Mouse (Mus musculus) kidney, adult 9 months (tissue): ENCODE measurements around the gene Hnrnpr.
A peak's percentile ranks its signal among the peaks of the same experiment; 100 is the strongest.

Experiments
- DNase-seq: peaks from one replicate; pipeline ENCODE4 v3.0.0; 2022

Hnrnpr gene

GRCm38 (mm10) chr4:136309780-136310179 is 962 bp upstream of the Hnrnpr start:
- peak; percentile 71 for DNase-seq

DNA sequence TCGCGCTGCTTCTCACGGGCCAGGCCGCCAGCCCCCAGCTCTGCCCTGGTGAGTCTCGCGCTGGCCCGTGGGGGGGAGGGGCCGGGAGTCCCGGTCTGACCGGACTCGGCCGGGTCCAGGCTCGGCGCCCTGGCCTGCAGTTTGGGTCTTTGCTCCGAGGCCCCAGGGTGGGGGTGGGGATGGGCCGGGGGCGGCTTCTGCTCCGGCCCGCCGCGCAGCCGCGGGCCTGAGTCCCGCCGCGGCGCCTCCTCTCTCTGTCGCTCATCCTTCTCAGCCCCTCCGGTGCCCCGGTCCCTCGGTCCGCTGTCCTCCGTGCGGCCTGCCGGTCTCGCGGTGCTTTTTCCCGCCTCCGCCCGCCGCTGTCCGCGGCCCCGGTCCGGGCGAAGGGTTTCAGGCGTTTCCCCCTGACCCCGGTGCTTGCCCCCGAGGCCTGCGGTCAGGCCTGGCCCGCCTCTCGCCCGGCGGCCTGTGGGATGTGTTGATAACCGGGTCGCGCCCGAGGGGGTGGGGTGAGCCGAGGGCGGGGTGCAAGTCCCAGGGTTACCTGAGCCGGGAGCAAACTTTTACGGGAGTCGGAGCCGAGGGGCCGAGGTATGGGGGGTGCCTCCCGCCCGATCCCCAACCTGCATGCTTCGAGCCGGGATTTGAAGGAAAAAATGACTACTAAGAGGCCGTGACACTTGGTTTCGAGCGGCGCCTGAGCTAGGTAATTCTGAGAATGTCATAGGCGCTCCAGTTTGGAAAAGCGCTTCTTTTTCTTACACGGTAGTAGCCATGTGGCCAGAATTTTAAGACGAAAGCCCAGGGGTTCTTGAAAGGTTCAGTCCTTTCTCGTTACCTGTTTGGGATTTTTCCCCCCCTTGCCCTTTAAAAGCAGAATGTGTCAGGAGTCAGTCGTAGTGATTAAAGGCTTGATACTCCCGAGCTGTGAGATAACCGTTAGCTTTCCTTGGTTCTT is 579 bp downstream of the Hnrnpr start:
- peak; percentile 66 for DNase-seq

GRCm38 (mm10) chr4:136312616-136313015 is 1.9 kb downstream of the Hnrnpr start:
- DNase-seq, result no peak

DNA sequence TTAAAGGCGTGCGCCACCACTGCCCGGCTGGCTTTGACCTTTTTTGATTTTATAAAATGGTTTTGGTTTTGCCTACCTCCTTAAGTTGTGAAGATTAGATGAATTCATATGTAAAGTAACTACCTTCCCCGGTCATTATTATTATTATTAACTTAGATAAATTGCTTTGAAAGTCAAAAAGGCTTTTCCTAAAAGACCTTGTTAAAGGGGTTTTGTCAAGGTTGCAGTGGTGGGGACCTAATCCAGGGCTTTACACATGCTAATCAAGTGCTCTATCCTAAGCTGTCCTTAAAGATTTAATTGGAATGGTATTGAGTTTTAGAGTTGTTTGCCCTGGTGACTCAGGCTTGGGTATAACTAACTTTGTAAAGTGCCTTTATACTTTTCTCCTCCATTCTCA is 6.9 kb downstream of the Hnrnpr start:
- no peak for DNase-seq

GRCm38 (mm10) chr4:136320016-136320415 is 9.3 kb downstream of the Hnrnpr start:
- no peak for DNase-seq

DNA sequence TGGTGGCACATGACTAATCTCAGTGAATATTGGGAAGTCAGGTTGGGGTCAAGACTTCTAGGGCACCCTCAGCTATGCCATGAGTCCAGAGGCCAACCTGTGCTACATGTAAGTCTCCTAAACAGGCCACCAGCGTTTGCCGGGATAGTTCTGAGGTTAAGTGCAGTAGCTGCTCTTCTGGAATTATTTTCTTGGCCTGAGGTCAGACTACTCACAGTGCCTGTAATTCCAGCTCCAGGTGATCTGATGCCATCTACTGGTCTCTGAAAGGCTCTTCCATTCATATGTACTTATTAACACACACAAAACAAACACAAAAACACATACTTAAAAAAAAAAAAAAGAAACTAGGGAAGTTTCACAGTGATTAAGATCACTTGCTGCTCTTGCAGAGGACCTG is 13.5 kb downstream of the Hnrnpr start:
- DNase-seq, result peak; percentile 57

DNA sequence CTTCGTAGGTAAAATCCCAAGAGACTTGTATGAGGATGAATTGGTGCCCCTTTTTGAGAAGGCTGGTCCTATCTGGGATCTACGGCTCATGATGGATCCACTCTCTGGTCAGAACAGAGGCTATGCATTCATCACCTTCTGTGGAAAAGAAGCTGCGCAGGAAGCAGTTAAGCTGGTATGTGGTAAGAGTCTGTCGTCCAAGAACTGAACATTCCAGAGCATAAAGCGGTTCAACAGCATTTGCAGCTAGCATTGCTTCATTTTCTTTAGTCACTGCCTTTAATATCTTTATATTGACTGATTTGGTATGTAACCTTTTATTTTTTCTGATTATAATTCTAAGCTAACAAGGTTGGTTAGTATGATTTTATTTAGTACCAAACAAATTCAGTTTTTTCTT is 16.5 kb downstream of the Hnrnpr start:
- DNase-seq, result no peak

- DNase-seq, result no peak
These were observed 17.4 kb downstream of the Hnrnpr start for GRCm38 (mm10) chr4:136328115-136328514.

DNA sequence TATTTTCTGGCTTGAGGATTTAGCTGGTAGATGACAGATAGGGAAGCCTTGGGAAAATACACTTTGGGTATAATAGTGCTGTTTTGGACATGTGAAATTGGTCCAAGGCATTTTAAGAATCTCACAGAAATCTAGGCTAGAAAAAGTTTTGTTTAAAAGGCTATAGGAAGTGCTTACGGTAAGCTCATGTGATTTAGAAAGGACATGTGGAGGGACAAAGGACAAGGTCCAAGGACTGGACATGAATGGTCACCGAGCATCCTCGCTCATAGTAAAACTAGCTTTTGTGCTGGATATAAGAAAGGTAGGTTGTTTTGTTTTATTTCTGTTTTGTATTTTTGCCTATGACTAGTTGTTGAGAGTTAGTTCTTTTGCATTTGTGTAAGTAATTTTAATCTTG is 21.0 kb downstream of the Hnrnpr start:
- DNase-seq, result no peak

GRCm38 (mm10) chr4:136333191-136333590 is 22.4 kb downstream of the Hnrnpr start:
- no peak for DNase-seq

DNA sequence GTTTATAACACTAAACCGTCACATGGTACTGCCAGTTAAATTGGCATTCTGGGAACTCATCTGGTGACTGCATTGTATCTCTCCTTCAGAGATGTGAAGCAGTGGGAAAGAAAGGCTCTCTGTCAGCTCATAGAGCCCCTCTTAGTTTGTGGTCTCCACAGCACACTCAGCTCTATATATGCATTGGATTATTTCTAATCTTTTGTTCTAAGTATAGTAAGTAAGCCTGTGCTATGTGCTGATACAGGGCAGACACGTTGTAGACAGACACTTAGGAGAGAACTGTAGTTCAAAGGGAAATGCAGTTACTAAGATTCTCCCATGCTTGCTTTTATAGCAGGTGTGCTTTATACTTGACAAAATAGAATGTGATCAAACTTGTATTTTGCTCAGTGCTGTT is 24.3 kb downstream of the Hnrnpr start:
- no peak for DNase-seq

- no peak for DNase-seq
These were observed 26.4 kb downstream of the Hnrnpr start for GRCm38 (mm10) chr4:136337129-136337528.

DNA sequence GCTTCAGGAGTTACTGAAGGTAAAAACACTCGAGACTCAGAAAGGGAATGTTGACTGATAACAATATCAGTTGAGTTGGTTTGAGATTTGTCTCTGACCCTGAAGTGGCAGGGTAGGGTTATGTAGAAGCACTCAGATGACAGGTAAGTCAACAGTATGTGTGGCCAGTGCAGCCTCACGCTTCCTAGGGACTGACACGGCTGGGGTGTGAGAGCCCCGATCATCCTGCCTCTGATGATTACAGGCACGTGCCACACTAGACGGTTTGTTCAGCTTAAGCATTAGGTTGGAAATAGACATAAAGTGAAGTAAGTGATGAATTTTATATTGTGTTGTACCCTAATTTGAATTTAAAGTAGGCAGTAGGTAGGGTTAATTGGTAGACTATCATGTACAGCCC is 38.9 kb downstream of the Hnrnpr start:
- DNase-seq, result no peak

DNA sequence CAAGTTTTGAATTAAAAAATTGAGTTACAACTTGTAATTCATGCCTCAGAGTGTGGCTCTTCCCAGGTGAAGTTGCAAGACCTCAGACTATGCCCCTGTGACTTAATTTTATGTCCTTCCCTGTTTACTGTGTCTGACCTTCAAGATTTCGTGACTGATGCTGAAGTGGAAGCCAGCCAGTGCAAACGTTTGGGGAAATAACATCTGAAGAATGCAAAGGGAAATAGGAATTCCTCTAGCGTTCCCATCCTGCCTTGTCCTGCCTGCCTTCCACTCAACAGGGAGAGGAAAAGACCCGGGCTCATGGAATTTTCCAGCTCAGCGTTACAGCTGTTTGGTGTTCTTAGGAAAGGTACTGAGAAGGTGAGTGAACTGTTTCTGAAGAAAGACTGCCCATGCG is 46.3 kb downstream of the Hnrnpr start:
- peak; percentile 64 for DNase-seq

DNA sequence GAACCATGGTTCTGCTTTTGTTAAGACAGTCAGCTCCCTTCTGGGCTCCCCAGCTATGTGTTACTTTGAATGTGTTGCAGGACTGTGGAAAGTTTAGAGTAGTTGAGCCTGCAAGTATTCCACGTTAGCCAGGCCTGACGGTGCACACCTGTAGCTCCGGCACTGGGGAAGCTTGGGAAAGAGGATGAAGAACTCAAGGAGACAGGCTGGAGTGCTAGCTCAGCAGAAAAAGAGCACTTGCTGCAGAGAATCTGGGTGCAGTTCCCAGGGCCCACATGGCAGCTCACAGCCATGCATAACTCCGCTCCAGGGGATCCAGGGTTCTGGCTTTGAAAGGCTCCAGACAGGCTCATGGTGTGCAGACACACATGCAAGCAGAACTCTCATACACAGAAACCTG is 46.7 kb downstream of the Hnrnpr start:
- DNase-seq, result no peak

DNA sequence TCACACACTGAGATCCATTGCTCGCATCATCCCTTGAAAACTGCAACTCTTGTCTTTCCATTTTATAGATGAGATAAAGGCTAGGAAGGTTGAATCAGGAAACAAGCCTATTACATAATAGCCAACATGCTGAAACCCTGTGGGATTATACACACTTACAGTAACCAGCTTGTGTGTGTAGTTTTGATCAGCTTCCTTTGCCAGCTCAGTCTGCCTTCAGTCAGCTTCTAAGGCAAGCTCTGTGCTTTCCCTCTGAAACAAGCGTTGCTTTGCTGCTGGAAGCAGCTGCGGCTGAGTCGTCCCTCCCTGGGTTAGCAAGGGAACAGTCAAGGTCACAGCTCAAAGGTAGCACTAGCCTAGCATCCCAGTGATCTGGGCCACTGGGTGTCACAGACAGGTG is 57.1 kb downstream of the Hnrnpr start:
- DNase-seq, result no peak

- peak; percentile 76 for DNase-seq
These were observed 59.0 kb downstream of the Hnrnpr start for GRCm38 (mm10) chr4:136369727-136370126.

- no peak for DNase-seq
These were observed 62.9 kb downstream of the Hnrnpr start for GRCm38 (mm10) chr4:136373494-136374181.

- no peak for DNase-seq
These were observed 66.3 kb downstream of the Hnrnpr start for GRCm38 (mm10) chr4:136377001-136377400.

- DNase-seq, result no peak
These were observed 72.3 kb downstream of the Hnrnpr start for GRCm38 (mm10) chr4:136383052-136383451.

DNA sequence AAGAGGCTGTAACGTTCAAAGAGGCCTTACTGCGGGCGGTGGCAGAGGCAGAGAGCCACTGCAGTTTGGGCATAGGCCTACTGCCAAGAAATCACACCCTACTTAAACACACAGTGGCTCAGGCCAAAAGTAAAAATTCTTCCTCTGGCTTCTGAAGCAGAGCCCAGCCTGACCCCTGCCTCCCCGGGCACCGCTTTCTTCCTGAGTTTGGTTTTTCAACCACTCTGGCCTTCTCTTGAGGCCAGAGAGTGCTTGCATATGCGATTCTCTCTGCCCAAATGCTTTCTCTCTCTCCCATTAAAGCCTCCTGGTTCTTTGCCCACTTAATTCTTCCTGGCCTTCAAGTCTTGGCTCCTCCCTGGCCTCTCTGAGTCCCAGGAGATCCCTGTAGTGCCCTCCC is 73.1 kb downstream of the Hnrnpr start:
- DNase-seq, result no peak

DNA sequence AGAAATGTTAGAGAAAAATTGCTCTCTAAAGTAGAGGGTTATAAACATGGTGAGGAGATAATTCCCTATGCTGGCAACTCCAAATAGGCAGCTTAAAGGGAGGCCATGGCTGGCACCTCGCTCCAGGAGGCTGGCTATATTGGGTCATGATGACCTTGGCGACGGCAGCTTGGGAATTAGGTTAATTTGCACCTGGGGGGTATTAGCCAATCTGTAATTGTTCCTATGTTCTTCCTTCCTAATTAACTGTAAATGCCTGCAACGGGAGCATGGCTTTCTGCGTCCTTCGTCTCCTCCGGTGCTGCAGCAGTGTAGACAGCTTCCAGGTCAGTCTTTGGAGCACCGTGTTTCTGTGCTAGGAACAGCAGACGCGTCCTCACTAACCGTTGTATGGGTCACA is 76.5 kb downstream of the Hnrnpr start:
- no peak for DNase-seq

GRCm38 (mm10) chr4:136401806-136402205 is 91.1 kb downstream of the Hnrnpr start:
- DNase-seq, result no peak

DNA sequence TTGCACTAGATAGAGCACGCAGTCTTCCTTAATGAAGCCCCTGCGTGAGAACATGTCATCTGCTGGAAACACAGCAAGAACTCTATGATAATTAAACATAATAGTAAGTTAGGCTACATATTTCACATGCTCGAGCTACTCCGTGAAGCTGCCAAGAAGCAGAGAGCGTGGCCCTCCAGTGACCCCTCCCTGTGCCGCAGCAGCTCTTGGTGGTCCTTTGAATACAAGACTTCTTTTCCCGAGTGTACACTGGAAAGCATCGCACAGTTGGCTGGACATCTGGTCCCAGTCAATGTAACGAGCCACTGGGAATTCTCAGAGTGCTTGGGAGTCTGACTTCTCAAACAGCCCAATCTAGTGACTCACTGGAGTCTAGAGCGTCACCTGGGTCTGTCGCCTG is 97.1 kb downstream of the Hnrnpr start:
- DNase-seq, result no peak
